Mouse (Mus musculus) gastrocnemius, adult 2 months (tissue): ENCODE measurements at regions not wholly inside any gene's neighbourhood (a gene's known extent, or its start where the extent isn't known, plus 50 kb on each side); places are given as distances from the start of the nearest gene placed in this dataset.

Experiments used
- DNase-seq: peaks from one replicate; pipeline ENCODE4 v3.0.0; 2022
- H3K27ac ChIP-seq: fragments of 200-600 bp; 2 replicates; pipeline ENCODE4 v1.8.1; 2022; ENCODE audit warnings: mild to moderate bottlenecking
- H3K4me3 ChIP-seq: fragments of 200-600 bp; 2 replicates; pipeline ENCODE4 v1.8.1; 2022; ENCODE audit warnings: mild to moderate bottlenecking, moderate library complexity
- CTCF ChIP-seq: fragments of 200-600 bp; IDR thresholded peaks from 2 replicates; pipeline ENCODE4 v1.8.1; 2022; ENCODE audit warnings: antibody characterized with exemption, mild to moderate bottlenecking, moderate library complexity
- intact Hi-C: fragments of 180-260 bp; cut with DNase I; formaldehyde crosslinking; loops from one replicate; pipeline ENCODE4 v1.15.1; 2025

DNA sequence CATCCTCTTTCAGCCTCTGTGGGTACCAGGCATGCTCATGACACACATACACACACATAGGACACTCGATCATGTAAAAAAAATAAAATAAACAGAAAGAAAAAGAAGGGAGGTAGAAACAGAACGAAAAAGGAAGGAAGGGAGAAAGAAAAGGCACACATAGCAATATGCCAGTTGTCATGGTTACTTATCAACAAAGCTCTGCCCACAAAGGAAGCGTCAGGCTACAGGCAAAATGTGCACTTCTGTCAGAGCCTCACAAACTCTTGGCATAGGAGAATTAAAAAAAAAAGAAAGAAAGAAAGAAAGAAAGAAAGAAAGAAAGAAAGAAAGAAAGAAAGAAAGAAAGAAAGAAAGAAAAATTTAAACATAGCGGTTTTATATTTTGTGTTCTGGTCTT, 56.9 kb upstream of the Sox2 start:
- no peak overlapping the region for H3K4me3 ChIP-seq
- no peak for DNase-seq
- TF ChIP-seq CTCF, result no peak
- intact Hi-C loops, result no loop called here
- no peak overlapping the region for H3K27ac ChIP-seq

- TF ChIP-seq CTCF, result no peak
- no peak overlapping the region for H3K4me3 ChIP-seq
Measured at GRCm38 (mm10) chr3:34577896-34578530, 72.2 kb upstream of the Sox2 start.

DNA sequence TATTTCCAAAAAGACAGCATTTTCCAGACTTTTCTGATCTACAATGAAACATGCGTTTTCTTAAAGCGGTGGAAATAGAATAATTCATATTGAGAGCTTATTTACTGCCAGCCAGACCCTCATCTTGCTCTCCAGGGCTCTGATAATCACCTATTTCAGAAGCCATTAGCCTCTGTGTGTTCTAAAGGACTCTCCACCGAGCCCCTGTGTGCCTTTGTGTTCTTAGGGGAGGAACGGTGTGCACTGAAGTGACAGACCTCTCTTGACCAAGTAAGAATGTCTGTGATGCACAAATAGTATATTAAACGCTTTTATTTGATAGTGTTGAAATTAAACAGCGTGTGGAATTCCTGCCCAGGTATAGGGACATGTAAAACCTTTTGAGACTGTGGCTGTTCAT, 73.1 kb upstream of the Sox2 start:
- H3K4me3 ChIP-seq, result no peak overlapping the region
- no peak for TF ChIP-seq CTCF
- H3K27ac ChIP-seq, result no peak overlapping the region
- DNase-seq, result no peak
- intact Hi-C loops, result no loop called here

More at GRCm38 (mm10) chr3:34577896-34578530, 72.2 kb upstream of the Sox2 start:
- DNase-seq, result no peak
- intact Hi-C loops, result no loop called here
- H3K27ac ChIP-seq, result no peak overlapping the region

GRCm38 (mm10) chr3:34576159-34576558, 74.0 kb upstream of the Sox2 start:
- no peak for DNase-seq
- no peak overlapping the region for H3K27ac ChIP-seq
- no peak for TF ChIP-seq CTCF
- no peak overlapping the region for H3K4me3 ChIP-seq
- intact Hi-C loops, result no loop called here

DNA sequence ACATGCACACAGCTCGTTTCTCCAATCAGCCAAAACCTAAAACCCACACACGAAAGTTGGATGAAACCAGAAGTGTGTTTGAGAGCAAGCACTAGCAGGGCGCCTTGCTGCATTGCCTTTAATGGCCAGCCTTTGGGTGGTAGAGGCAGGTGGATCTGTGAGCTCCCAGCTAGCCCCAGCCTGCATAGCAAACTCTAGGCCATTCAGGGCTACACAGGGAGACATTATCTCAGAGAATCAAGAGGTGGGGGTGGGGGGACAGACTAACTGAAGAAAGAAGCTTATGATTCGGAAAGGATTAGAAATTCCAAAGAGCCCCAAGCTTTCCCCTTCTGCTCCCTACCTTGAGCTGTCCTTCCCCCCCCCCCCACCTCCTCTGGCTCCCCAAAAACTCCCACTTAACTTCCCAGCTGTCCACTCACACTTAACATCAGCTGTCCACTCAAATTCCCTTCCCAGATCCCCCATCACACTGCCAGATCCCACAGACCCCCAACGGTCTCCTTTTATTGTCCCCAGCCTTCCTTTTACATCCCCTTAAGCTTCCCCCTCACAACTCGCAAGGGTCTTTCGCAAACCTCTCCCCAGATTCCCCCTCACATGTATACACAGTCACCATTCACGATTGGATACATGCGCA, 75.4 kb upstream of the Sox2 start:
- no peak for TF ChIP-seq CTCF
- Histone ChIP-seq H3K4me3 (no peak overlapping the region), H3K27ac (no peak overlapping the region)
- no peak for DNase-seq
- intact Hi-C loops, result no loop called here

DNA sequence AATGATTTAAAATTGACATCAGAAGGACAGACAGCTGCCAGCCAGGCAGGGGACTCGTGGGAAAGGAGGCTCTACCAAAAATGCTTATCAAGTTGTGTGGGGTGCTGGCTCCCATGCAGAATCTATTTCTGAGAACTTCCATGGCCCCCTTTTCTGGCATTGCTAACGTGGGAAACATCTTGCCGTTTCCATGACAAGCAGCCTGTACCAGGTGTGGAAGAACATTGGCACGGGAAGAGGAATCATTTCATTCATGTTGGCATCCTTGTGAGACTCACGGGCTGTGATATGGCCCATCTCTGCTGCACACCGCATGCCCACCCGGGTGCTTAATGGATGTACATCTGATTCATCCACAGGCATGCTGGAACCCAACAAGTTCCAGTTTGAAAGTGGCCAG, 76.9 kb upstream of the Sox2 start:
- intact Hi-C loops, result no loop called here
- no peak overlapping the region for H3K27ac ChIP-seq
- no peak for DNase-seq
- TF ChIP-seq CTCF, result no peak
- H3K4me3 ChIP-seq, result no peak overlapping the region

DNA sequence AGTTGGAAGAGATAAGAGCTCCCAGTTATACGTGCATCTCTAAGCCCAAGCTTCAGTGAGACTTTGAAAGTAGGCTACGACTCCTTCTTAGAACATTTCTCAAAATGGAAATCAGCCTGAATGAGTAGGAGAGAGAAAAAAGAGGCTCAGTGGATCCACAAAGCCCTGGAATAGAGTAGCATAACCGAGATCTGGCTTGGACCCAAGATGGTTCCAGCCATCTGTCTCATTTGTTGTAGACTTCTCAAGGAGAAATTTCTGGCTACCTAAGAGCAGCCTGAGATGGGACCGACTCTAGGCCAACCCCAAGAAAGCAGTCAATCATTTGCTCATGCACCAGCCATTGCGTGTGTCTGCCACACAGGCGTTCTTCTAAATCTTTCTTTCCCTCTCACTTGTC, 78.1 kb upstream of the Sox2 start:
- no peak for TF ChIP-seq CTCF
- DNase-seq, result no peak
- no peak overlapping the region for H3K4me3 ChIP-seq
- intact Hi-C loops, result no loop called here
- no peak overlapping the region for H3K27ac ChIP-seq

- no peak overlapping the region for H3K4me3 ChIP-seq
- intact Hi-C loops, result no loop called here
- TF ChIP-seq CTCF, result no peak
- H3K27ac ChIP-seq, result no peak overlapping the region
- DNase-seq, result no peak
Measured at GRCm38 (mm10) chr3:34571630-34572029, 78.6 kb upstream of the Sox2 start.

DNA sequence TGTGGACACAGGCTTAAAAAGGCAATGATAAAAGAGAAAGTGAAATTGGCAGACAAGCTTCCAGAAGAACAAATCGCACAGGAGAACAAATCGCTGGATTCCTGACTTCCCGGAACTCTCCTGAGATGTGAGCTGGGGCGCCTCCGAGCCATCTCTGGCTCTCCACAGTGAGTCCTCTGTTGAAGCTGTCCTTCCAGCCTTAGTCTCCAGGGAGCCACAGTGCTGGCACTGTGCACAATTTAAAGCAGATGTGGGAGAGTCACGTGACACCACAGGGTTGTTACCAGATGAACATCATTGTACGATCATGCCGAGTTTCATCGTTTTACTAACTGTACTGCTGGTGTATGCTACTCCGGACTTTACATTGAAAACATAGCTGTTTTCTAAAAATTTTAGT, 80.2 kb upstream of the Sox2 start:
- intact Hi-C loops, result no loop called here
- peak; percentile 74 for DNase-seq
- Histone ChIP-seq H3K27ac (no peak overlapping the region), H3K4me3 (peak overlapping the region; percentile 32)
- TF ChIP-seq CTCF, result no peak

DNA sequence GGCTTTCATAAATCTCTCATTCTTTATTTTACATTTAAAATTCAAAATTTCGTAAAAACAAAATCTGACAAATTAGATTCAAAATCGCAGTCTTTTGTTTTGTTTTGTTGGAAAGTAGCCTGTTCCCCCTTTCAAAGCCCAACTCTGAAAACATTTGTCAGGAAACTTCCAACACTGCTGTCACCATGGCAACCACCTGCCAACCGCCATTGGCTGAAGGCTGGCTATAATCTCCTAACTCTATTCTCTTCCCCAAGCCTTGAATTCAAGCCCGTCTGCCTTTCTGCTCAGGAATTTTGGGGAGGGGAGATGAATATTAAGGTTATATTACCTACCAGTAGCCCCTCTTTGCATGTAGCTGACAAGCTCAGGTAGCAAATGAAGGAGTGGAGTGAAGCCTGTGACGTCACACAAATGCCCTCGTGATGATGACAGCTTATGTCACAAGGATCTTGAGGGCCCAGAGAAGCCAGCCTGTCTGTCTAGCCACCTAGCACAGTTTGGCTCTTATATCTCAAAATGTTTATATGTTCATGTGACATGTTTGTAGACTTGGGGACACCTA, 82.0 kb upstream of the Sox2 start:
- intact Hi-C loops, result no loop called here
- H3K4me3 ChIP-seq, result no peak overlapping the region

GRCm38 (mm10) chr3:34565386-34565785, 84.8 kb upstream of the Sox2 start:
- no peak for DNase-seq
- TF ChIP-seq CTCF, result no peak
- no peak overlapping the region for H3K27ac ChIP-seq
- H3K4me3 ChIP-seq, result no peak overlapping the region
- intact Hi-C loops, result no loop called here

More for the DNA sequence above, 82.0 kb upstream of the Sox2 start:
- no peak for DNase-seq
- no peak for TF ChIP-seq CTCF
- no peak overlapping the region for H3K27ac ChIP-seq

DNA sequence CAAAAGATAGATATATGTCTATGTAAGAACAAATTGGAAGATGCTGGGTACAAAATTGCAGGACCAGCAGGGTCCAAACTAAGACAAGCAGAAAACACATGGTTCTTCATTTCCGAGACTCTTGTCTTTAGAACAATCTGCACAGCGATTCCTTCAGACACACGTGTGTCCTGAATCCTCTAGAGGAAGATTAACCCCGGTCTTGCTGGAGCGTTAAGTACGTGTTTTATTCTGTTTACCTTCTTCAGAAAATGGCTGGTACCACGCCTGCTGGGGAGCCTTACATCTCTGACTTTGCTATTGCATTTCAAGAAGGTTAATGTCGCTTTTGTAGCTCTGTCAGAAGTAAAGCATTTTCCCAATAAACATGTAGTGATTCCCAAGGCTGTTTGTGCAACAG, 87.3 kb upstream of the Sox2 start:
- H3K27ac ChIP-seq, result no peak overlapping the region
- DNase-seq, result no peak
- TF ChIP-seq CTCF, result no peak
- intact Hi-C loops, result no loop called here
- H3K4me3 ChIP-seq, result no peak overlapping the region

DNA sequence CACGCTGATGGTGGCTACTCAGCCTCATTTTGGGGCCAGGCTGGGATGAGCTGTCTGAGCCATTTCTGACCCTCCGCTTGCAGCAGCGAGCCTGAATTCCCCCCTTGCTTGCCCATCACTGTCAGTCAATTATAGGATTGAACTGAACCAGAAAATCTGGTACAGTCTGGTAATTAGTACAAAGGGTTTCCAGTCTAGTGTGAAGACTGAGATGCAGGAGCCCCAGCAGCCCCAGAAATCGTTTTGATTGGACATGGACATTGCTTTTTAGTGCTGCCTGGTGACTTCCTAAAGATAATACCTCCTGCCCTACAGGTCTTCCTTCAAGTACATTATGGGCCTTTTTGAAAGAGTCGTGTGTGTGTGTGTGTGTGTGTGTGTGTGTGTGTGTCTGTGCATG, 88.5 kb upstream of the Sox2 start:
- TF ChIP-seq CTCF, result no peak
- intact Hi-C loops, result no loop called here
- Histone ChIP-seq H3K4me3 (no peak overlapping the region), H3K27ac (no peak overlapping the region)
- DNase-seq, result no peak
